Mouse (Mus musculus) hindbrain, embryonic 15.5 days (tissue): ENCODE measurements at regions not wholly inside any gene's neighbourhood (a gene's known extent, or its start where the extent isn't known, plus 50 kb on each side); places are given as distances from the start of the nearest gene placed in this dataset.
A peak's percentile ranks its signal among the peaks of the same experiment; 100 is the strongest.
"Not testable (repeated sequence)": the region's sequence is repeated elsewhere in the genome, so short reads cannot be mapped to it uniquely, and the experiment has no call there.

Source experiments
- ATAC-seq: fragments of 200-750 bp; cut with Nextera tagmentation; 2 replicates; pipeline ENCODE4 v1.8.0; 2017; ENCODE audit warnings: low read depth, moderate number of reproducible peaks, moderate TSS enrichment; ENCODE audit not compliant: low FRiP score
- H3K27ac ChIP-seq: fragments of 300-500 bp; sonication (generic); replicated peaks from 2 replicates; pipeline ENCODE4 v1.5.1; 2015; ENCODE audit warnings: mild to moderate bottlenecking, inconsistent platforms
- H3K27me3 ChIP-seq: fragments of 300-500 bp; sonication (generic); 2 replicates; pipeline ENCODE4 v1.6.1; 2015; ENCODE audit warnings: control low read depth, inconsistent platforms
- H3K36me3 ChIP-seq: fragments of 300-500 bp; sonication (generic); 2 replicates; pipeline ENCODE4 v1.6.1; 2015; ENCODE audit warnings: control low read depth, inconsistent platforms
- H3K4me1 ChIP-seq: fragments of 300-500 bp; sonication (generic); replicated peaks from 2 replicates; pipeline ENCODE4 v1.6.1; 2015; ENCODE audit warnings: control low read depth, inconsistent platforms
- H3K4me2 ChIP-seq: fragments of 300-500 bp; sonication (generic); 2 replicates; pipeline ENCODE4 v1.6.1; 2015; ENCODE audit warnings: moderate library complexity, mild to moderate bottlenecking, inconsistent platforms
- H3K4me3 ChIP-seq: fragments of 300-500 bp; sonication (generic); 2 replicates; pipeline ENCODE4 v1.5.1; 2015; ENCODE audit warnings: mild to moderate bottlenecking, inconsistent platforms
- H3K9ac ChIP-seq: fragments of 300-500 bp; sonication (generic); 2 replicates; pipeline ENCODE4 v1.6.1; 2015; ENCODE audit warnings: inconsistent platforms
- H3K9me3 ChIP-seq: fragments of 300-500 bp; sonication (generic); 2 replicates; pipeline ENCODE4 v1.6.1; 2016; ENCODE audit warnings: control low read depth, inconsistent platforms
- WGBS: fragments of 180-500 bp; shearing (Covaris S2); methylation state at CpG from one replicate; pipeline ENCODE4 v1.1.7; 2015; 5-methylcytosine and 5-hydroxymethylcytosine counted together

GRCm38 (mm10) chr13:85988633-85989032, 58.1 kb downstream of the Cox7c start:
- ATAC-seq, result no peak
- Histone ChIP-seq H3K9ac (no peak overlapping the region), H3K27ac (no peak overlapping the region), H3K9me3 (no peaks in the 10 kb centered on the region), H3K27me3 (no peaks in the 10 kb centered on the region), H3K4me1 (no peaks in the 10 kb centered on the region), H3K4me2 (no peak overlapping the region), H3K36me3 (no peaks in the 10 kb centered on the region), H3K4me3 (no peak overlapping the region)

- 76% methylated on average over 1 of the region's 1 CpGs for WGBS
- Histone ChIP-seq H3K9ac (no peak overlapping the region), H3K27me3 (no peaks in the 10 kb centered on the region), H3K36me3 (no peaks in the 10 kb centered on the region), H3K4me3 (no peak overlapping the region), H3K4me1 (no peaks in the 10 kb centered on the region), H3K4me2 (no peak overlapping the region), H3K27ac (no peak overlapping the region), H3K9me3 (no peaks in the 10 kb centered on the region)
- no peak for ATAC-seq
These were observed 64.6 kb downstream of the Cox7c start for GRCm38 (mm10) chr13:85982089-85982488.

- WGBS, result 80% methylated on average over 1 of the region's 2 CpGs
- not testable (repeated sequence) for H3K4me3 ChIP-seq, H3K36me3 ChIP-seq, H3K9me3 ChIP-seq, H3K4me2 ChIP-seq, ATAC-seq, H3K27ac ChIP-seq, H3K27me3 ChIP-seq, H3K9ac ChIP-seq, H3K4me1 ChIP-seq
These were observed 82.7 kb downstream of the Cox7c start for GRCm38 (mm10) chr13:85964005-85964404.

- no peak for ATAC-seq
- Histone ChIP-seq H3K4me1 (no peaks in the 10 kb centered on the region), H3K4me3 (no peak overlapping the region), H3K4me2 (no peak overlapping the region), H3K27ac (no peak overlapping the region), H3K9me3 (no peaks in the 10 kb centered on the region), H3K36me3 (no peaks in the 10 kb centered on the region), H3K9ac (no peak overlapping the region), H3K27me3 (no peaks in the 10 kb centered on the region)
These were observed 91.4 kb downstream of the Cox7c start for GRCm38 (mm10) chr13:85955284-85955683.

- Histone ChIP-seq H3K4me1 (no peaks in the 10 kb centered on the region), H3K36me3 (no peaks in the 10 kb centered on the region), H3K27me3 (no peaks in the 10 kb centered on the region), H3K27ac (no peak overlapping the region), H3K9ac (no peak overlapping the region), H3K9me3 (no peaks in the 10 kb centered on the region), H3K4me2 (no peak overlapping the region), H3K4me3 (no peak overlapping the region)
- ATAC-seq, result no peak
- 76% methylated on average over 6 of the region's 6 CpGs for WGBS
These were observed 93.8 kb downstream of the Cox7c start for GRCm38 (mm10) chr13:85952896-85953295.

- H3K36me3 ChIP-seq, result no peaks in the 10 kb centered on the region
- no peak overlapping the region for H3K4me3 ChIP-seq
- WGBS, result 27% methylated on average over 4 of the region's 4 CpGs
- H3K9ac ChIP-seq, result no peak overlapping the region
- H3K4me2 ChIP-seq, result peak overlapping the region; percentile 15; the same call in 1 of the 2 replicates
- H3K9me3 ChIP-seq, result no peaks in the 10 kb centered on the region
- no peaks in the 10 kb centered on the region for H3K27me3 ChIP-seq
- peak; percentile 93 for ATAC-seq
- peak overlapping the region; percentile 59 for H3K27ac ChIP-seq
- H3K4me1 ChIP-seq, result peaks cover 16% of the 10 kb centered on the region
These were observed 119.6 kb downstream of the Cox7c start for GRCm38 (mm10) chr13:85926825-85927737.

- H3K4me1 ChIP-seq, result peaks cover 16% of the 10 kb centered on the region
- WGBS, result 44% methylated on average over 2 of the region's 2 CpGs
- H3K27me3 ChIP-seq, result no peaks in the 10 kb centered on the region
- peak overlapping the region; percentile 15; the same call in 1 of the 2 replicates for H3K4me2 ChIP-seq
- no peaks in the 10 kb centered on the region for H3K9me3 ChIP-seq
- H3K27ac ChIP-seq, result peak overlapping the region; percentile 59
- no peaks in the 10 kb centered on the region for H3K36me3 ChIP-seq
- H3K9ac ChIP-seq, result no peak overlapping the region
- peak; percentile 15; the same call in 1 of the 2 replicates for ATAC-seq
- no peak overlapping the region for H3K4me3 ChIP-seq
These were observed 120.4 kb downstream of the Cox7c start for GRCm38 (mm10) chr13:85926323-85926722.

GRCm38 (mm10) chr13:85922696-85923095, 124.0 kb downstream of the Cox7c start:
- H3K4me2 ChIP-seq, result no peak overlapping the region
- no peaks in the 10 kb centered on the region for H3K9me3 ChIP-seq
- no peaks in the 10 kb centered on the region for H3K27me3 ChIP-seq
- no peak for ATAC-seq
- no peak overlapping the region for H3K4me3 ChIP-seq
- no peak overlapping the region for H3K27ac ChIP-seq
- 86% methylated on average over 2 of the region's 2 CpGs for WGBS
- H3K9ac ChIP-seq, result no peak overlapping the region
- peaks cover 16% of the 10 kb centered on the region for H3K4me1 ChIP-seq
- H3K36me3 ChIP-seq, result no peaks in the 10 kb centered on the region

- Histone ChIP-seq H3K4me1 (no peaks in the 10 kb centered on the region), H3K9ac (no peak overlapping the region), H3K4me2 (no peak overlapping the region), H3K36me3 (no peaks in the 10 kb centered on the region), H3K27me3 (no peaks in the 10 kb centered on the region), H3K27ac (no peak overlapping the region), H3K9me3 (no peaks in the 10 kb centered on the region), H3K4me3 (no peak overlapping the region)
- ATAC-seq, result no peak
These were observed 144.9 kb downstream of the Cox7c start for GRCm38 (mm10) chr13:85901796-85902195.

GRCm38 (mm10) chr13:85897656-85898055, 149.0 kb downstream of the Cox7c start:
- H3K4me1 ChIP-seq, result no peaks in the 10 kb centered on the region
- no peak overlapping the region for H3K9ac ChIP-seq
- no peak overlapping the region for H3K27ac ChIP-seq
- no peak overlapping the region for H3K4me3 ChIP-seq
- no peak for ATAC-seq
- H3K36me3 ChIP-seq, result no peaks in the 10 kb centered on the region
- H3K9me3 ChIP-seq, result no peaks in the 10 kb centered on the region
- 84% methylated on average over 2 of the region's 2 CpGs for WGBS
- no peak overlapping the region for H3K4me2 ChIP-seq
- H3K27me3 ChIP-seq, result no peaks in the 10 kb centered on the region

GRCm38 (mm10) chr13:85895141-85895540, 151.6 kb downstream of the Cox7c start:
- WGBS, result 31% methylated on average over 8 of the region's 8 CpGs
- Histone ChIP-seq H3K27ac (no peak overlapping the region), H3K4me2 (no peak overlapping the region), H3K9me3 (no peaks in the 10 kb centered on the region), H3K36me3 (no peaks in the 10 kb centered on the region), H3K4me1 (no peaks in the 10 kb centered on the region), H3K4me3 (no peak overlapping the region), H3K9ac (no peak overlapping the region), H3K27me3 (no peaks in the 10 kb centered on the region)
- no peak for ATAC-seq

- not testable (repeated sequence) for H3K9me3 ChIP-seq, H3K4me1 ChIP-seq, H3K27me3 ChIP-seq, H3K36me3 ChIP-seq, H3K4me2 ChIP-seq, H3K9ac ChIP-seq, H3K4me3 ChIP-seq, H3K27ac ChIP-seq, ATAC-seq
These were observed 156.9 kb downstream of the Cox7c start for GRCm38 (mm10) chr13:85889846-85890245.

GRCm38 (mm10) chr13:85882817-85883216, 163.9 kb downstream of the Cox7c start:
- H3K27me3 ChIP-seq, result no peaks in the 10 kb centered on the region
- no peak overlapping the region for H3K9ac ChIP-seq
- no peak overlapping the region for H3K4me2 ChIP-seq
- no peaks in the 10 kb centered on the region for H3K9me3 ChIP-seq
- H3K4me3 ChIP-seq, result no peak overlapping the region
- H3K36me3 ChIP-seq, result no peaks in the 10 kb centered on the region
- no peaks in the 10 kb centered on the region for H3K4me1 ChIP-seq
- WGBS, result 68% methylated on average over 2 of the region's 2 CpGs
- H3K27ac ChIP-seq, result no peak overlapping the region
- ATAC-seq, result no peak
